Mouse (Mus musculus) heart, embryonic 16.5 days (tissue): Measurements from ENCODE around the gene Agrp. TPM values are rescaled to one million over a fixed set of nuclear protein-coding genes. Genes with fewer than 3 reads are reported as not detected.

Experiments
- ATAC-seq: fragments of 200-750 bp; cut with Nextera tagmentation; replicated peaks from 2 replicates; pipeline ENCODE4 v1.8.0; 2017; ENCODE audit warnings: moderate number of reproducible peaks; ENCODE audit not compliant: insufficient read depth, low FRiP score; ENCODE audit errors: extremely low read depth
- H3K27ac ChIP-seq: fragments of 300-500 bp; sonication (generic); 2 replicates; pipeline ENCODE4 v1.5.1; 2014; ENCODE audit warnings: mild to moderate bottlenecking, low read length, control low read depth, moderate library complexity
- H3K27me3 ChIP-seq: fragments of 300-500 bp; sonication (generic); 2 replicates; pipeline ENCODE4 v1.6.1; 2014; ENCODE audit warnings: low read length, mixed read lengths; ENCODE audit not compliant: control insufficient read depth, insufficient read depth
- H3K36me3 ChIP-seq: fragments of 300-500 bp; sonication (generic); 2 replicates; pipeline ENCODE4 v1.6.1; 2014; ENCODE audit not compliant: control insufficient read depth, insufficient read depth
- H3K4me1 ChIP-seq: fragments of 300-500 bp; sonication (generic); 2 replicates; pipeline ENCODE4 v1.6.1; 2014; ENCODE audit warnings: low read length, mixed read lengths; ENCODE audit not compliant: control insufficient read depth, insufficient read depth
- H3K4me2 ChIP-seq: fragments of 300-500 bp; sonication (generic); 2 replicates; pipeline ENCODE4 v1.6.1; 2014; ENCODE audit warnings: low read depth, mild to moderate bottlenecking, control low read depth, low read length
- H3K4me3 ChIP-seq: fragments of 300-500 bp; sonication (generic); 2 replicates; pipeline ENCODE4 v1.5.1; 2014; ENCODE audit warnings: mild to moderate bottlenecking, control low read depth, low read length
- H3K9ac ChIP-seq: fragments of 300-500 bp; sonication (generic); 2 replicates; pipeline ENCODE4 v1.6.1; 2014; ENCODE audit warnings: low read length, control low read depth
- H3K9me3 ChIP-seq: fragments of 300-500 bp; sonication (generic); replicated peaks from 2 replicates; pipeline ENCODE4 v1.6.1; 2016; ENCODE audit warnings: low read length; ENCODE audit not compliant: control insufficient read depth
- WGBS: fragments of 180-500 bp; shearing (Covaris S2); extraction: QIAGEN DNeasy Blood & Tissue Kit; methylation state at CpG from one replicate; pipeline ENCODE4 v1.1.7; 2014; 5-methylcytosine and 5-hydroxymethylcytosine counted together
- polyA plus RNA-seq: library from polyadenylated mRNA; unstranded; fragments of >200 nt; fragmentation: Nextera tagmentation; extraction: Ambion mirVana; gene quantifications from 2 replicates; pipeline ENCODE4 v1.2.1, GENCODE M21; 2015

Agrp gene
- polyA plus RNA-seq, 1 experiment from 2014 or later = not detected

DNA sequence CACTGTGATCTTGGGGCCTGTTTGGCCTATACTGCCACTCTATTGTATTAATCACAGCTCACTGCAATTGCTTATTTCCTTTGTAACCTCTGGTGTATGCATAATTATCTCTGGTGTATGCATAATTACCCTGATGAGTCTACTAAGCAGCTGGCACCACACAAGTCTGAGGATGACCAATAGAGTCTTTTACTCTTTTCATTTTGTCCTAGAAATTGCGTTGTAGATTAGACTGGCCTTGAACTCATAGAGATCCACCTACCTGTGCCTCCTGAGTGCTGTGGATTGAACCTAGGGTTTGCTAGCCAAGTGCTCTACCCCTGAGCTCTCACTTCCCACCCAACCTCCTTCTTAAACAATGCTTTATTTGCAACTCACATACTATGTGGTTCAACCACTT is 11.1 kb downstream of the Agrp start:
- H3K4me3 ChIP-seq = no peak overlapping the region
- no peak overlapping the region for H3K9ac ChIP-seq
- H3K4me2 ChIP-seq = no peak overlapping the region
- no peak overlapping the region for H3K27ac ChIP-seq
- ATAC-seq = no peak
- peaks cover 11% of the 10 kb centered on the region for H3K4me1 ChIP-seq
- 76% methylated on average over 1 of the region's 1 CpGs for WGBS
- no peaks in the 10 kb centered on the region for H3K27me3 ChIP-seq
- H3K9me3 ChIP-seq = no peaks in the 10 kb centered on the region
- H3K36me3 ChIP-seq = peaks cover 5% of the 10 kb centered on the region; the same call in 1 of the 2 replicates

DNA sequence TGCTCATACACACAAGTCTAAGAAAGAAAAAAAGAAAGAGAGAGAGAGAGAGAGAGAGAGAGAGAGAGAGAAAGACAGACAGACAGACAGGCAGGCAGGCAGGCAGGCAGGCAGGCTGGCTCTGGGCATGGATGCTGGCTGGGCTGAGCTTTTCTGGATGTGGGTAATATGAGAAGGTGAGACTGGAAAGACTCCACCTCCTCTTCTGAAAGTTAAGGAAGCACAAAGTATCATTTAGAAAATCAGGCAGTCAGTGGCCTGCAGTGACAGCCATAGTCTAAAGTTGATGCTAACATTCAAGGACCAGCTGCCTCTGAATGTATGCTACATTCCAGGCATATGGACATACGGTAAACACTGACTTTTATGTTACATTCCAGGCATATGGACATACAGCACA is 12.4 kb downstream of the Agrp start:
- ATAC-seq = no peak
- H3K27me3 ChIP-seq = no peaks in the 10 kb centered on the region
- H3K4me3 ChIP-seq = no peak overlapping the region
- no peak overlapping the region for H3K4me2 ChIP-seq
- H3K27ac ChIP-seq = peak overlapping the region; percentile 58; the same call in 1 of the 2 replicates
- WGBS = 43% methylated on average over 1 of the region's 1 CpGs
- H3K9ac ChIP-seq = no peak overlapping the region; the same call in 1 of the 2 replicates
- no peaks in the 10 kb centered on the region for H3K9me3 ChIP-seq
- H3K4me1 ChIP-seq = peaks cover 11% of the 10 kb centered on the region
- peaks cover 17% of the 10 kb centered on the region; the same call in 1 of the 2 replicates for H3K36me3 ChIP-seq

DNA sequence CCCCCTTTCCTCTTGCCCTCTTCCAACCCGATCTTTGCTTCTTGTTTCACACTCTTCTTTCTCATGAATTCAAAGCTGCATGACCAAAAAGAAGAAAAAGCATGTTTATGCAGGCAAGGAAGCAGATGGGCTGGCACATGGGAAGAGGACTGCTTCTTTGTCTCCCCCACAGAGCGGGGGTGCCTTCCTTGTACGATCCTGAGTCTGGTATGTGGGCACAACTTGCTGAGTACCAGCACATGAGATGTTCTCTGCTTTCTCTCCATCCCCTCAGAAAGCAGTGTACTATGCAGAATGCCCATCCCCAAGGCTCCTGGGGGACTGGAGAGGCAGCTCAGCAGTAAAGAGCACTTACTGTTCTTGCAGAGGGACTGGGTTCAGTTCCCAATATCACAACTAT is 12.8 kb downstream of the Agrp start:
- no peak for ATAC-seq
- no peaks in the 10 kb centered on the region for H3K9me3 ChIP-seq
- no peaks in the 10 kb centered on the region for H3K27me3 ChIP-seq
- H3K4me1 ChIP-seq = peaks cover 11% of the 10 kb centered on the region
- peaks cover 21% of the 10 kb centered on the region for H3K36me3 ChIP-seq
- peak overlapping the region; percentile 58; the same call in 1 of the 2 replicates for H3K27ac ChIP-seq
- peak overlapping the region; percentile 47; the same call in 1 of the 2 replicates for H3K9ac ChIP-seq
- no peak overlapping the region for H3K4me2 ChIP-seq
- H3K4me3 ChIP-seq = no peak overlapping the region
- WGBS = 63% methylated on average over 3 of the region's 3 CpGs

DNA sequence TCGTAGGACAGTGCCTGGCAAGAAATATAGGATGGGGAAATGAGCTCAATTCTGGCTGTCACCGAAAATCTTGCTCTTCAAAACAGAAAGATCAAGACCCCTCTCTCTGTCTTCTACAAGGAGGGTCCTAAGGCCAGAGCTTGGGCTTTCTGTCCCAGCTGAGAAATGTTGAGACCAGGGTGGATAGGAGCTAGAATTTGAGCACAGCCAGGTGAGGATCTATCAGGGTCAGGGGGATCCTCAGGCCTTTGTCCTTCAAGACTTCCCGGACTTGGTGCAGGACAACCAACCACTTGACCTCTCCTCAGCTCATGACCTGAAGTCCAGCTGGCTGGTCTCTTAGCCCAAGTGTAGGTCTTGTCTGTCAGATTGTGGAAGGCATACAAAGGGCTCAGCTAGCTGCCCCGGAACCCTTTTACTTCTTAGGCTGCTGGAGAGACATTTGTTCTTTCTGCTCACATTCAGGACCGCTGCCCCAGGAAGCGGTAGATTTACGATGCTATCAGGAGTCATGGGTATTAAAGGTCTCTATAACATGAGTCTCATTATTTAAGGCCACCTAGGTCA is 13.4 kb downstream of the Agrp start:
- Histone ChIP-seq H3K4me2 (peak overlapping the region; percentile 27; the same call in 1 of the 2 replicates), H3K9ac (peak overlapping the region; percentile 28; the same call in 1 of the 2 replicates), H3K27ac (peak overlapping the region; percentile 58), H3K36me3 (peaks cover 27% of the 10 kb centered on the region), H3K4me3 (no peak overlapping the region), H3K4me1 (peaks cover 11% of the 10 kb centered on the region), H3K9me3 (no peaks in the 10 kb centered on the region), H3K27me3 (no peaks in the 10 kb centered on the region)
- no peak for ATAC-seq
- 56% methylated on average over 7 of the region's 7 CpGs for WGBS

GRCm38 (mm10) chr8:105623118-105623517 is 14.1 kb downstream of the Agrp start:
- no peak overlapping the region for H3K4me3 ChIP-seq
- peak overlapping the region; percentile 28; the same call in 1 of the 2 replicates for H3K9ac ChIP-seq
- no peaks in the 10 kb centered on the region for H3K9me3 ChIP-seq
- H3K36me3 ChIP-seq = peaks cover 34% of the 10 kb centered on the region
- peak overlapping the region; percentile 27; the same call in 1 of the 2 replicates for H3K4me2 ChIP-seq
- 33% methylated on average over 5 of the region's 5 CpGs for WGBS
- H3K4me1 ChIP-seq = peaks cover 11% of the 10 kb centered on the region
- H3K27me3 ChIP-seq = no peaks in the 10 kb centered on the region
- peak overlapping the region; percentile 79 for H3K27ac ChIP-seq
- peak; percentile 54 for ATAC-seq

DNA sequence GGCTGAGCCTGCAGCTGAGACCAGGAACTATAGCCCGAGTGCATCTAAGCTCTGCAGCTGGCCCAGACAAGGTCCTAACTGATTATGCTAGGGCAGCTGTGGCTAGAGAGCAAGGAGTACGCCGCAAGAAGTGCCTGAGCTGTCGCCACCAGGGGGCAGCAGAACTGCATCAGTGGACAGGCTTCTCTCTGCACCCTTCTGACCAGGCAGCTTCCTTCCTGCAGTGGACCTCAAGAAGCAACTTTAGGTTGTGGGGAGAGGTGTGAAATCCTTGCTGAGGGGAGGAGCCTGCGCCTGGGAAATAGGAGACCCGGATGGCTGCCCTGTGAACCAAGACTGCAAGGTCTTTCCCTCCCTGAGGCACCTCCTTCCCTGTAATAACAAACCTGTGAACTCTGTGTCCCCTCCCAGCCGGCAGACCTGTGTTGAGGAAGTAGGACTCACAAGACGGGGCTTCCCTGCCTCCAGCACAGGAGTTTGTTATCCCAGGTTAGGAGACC is 14.7 kb downstream of the Agrp start:
- Histone ChIP-seq H3K4me2 (no peak overlapping the region), H3K27ac (peak overlapping the region; percentile 79), H3K4me1 (peaks cover 11% of the 10 kb centered on the region), H3K9me3 (no peaks in the 10 kb centered on the region), H3K27me3 (no peaks in the 10 kb centered on the region), H3K36me3 (peaks cover 40% of the 10 kb centered on the region), H3K9ac (peak overlapping the region; percentile 12; the same call in 1 of the 2 replicates), H3K4me3 (no peak overlapping the region)
- ATAC-seq = peak; percentile 85
- WGBS = 5% methylated on average over 8 of the region's 8 CpGs

DNA sequence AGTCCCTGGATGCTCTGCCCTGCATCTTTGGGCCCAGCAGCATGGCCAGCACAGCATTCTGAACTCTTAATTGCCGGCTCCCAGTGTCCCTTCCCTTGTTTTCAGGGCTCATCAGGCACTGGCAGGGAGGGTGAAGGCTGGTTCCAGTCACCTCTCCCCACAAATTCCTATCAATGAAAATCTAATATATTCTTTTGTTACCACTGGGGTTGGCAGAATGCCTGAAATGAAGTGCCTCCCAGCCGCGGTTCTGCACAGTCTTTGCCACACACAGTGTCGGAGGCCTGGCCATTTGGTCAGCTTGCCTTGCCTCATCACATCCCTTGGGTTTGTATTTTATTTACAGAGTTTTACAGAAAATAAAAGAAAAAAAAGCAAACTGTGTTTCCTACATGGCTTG is 15.4 kb downstream of the Agrp start:
- Histone ChIP-seq H3K4me2 (no peak overlapping the region), H3K36me3 (peaks cover 45% of the 10 kb centered on the region), H3K27me3 (no peaks in the 10 kb centered on the region), H3K9ac (no peak overlapping the region), H3K4me3 (no peak overlapping the region), H3K27ac (no peak overlapping the region), H3K4me1 (peaks cover 11% of the 10 kb centered on the region), H3K9me3 (no peaks in the 10 kb centered on the region)
- ATAC-seq = no peak
- 65% methylated on average over 4 of the region's 4 CpGs for WGBS

- Histone ChIP-seq H3K9me3 (no peaks in the 10 kb centered on the region), H3K4me2 (no peak overlapping the region), H3K4me3 (no peak overlapping the region), H3K36me3 (peaks cover 51% of the 10 kb centered on the region), H3K4me1 (peaks cover 11% of the 10 kb centered on the region), H3K27me3 (no peaks in the 10 kb centered on the region), H3K27ac (no peak overlapping the region), H3K9ac (no peak overlapping the region)
- WGBS = 86% methylated on average over 21 of the region's 21 CpGs
- no peak for ATAC-seq
These were observed 16.1 kb downstream of the Agrp start for GRCm38 (mm10) chr8:105620946-105621720.

GRCm38 (mm10) chr8:105620211-105620610 is 17.0 kb downstream of the Agrp start:
- WGBS = 84% methylated on average over 19 of the region's 19 CpGs
- Histone ChIP-seq H3K9ac (no peak overlapping the region), H3K4me1 (peaks cover 11% of the 10 kb centered on the region), H3K27ac (no peak overlapping the region), H3K36me3 (peaks cover 60% of the 10 kb centered on the region), H3K4me3 (no peak overlapping the region), H3K9me3 (no peaks in the 10 kb centered on the region), H3K4me2 (no peak overlapping the region), H3K27me3 (no peaks in the 10 kb centered on the region)
- ATAC-seq = no peak
